Mouse (Mus musculus): ENCODE results near the gene Mylk2.

GRCm38 (mm10) chr2:152928988-152929370 is 17.8 kb downstream of the Mylk2 start:
- TF ChIP-seq CTCF (IDR thresholded peaks at IDR 0.05; ENCODE audit: low read depth) (no peak), EP300 (IDR thresholded peaks at IDR 0.05; ENCODE audit: low read depth) (no peak)

Measured in liver, embryonic 14.5 days (tissue).